Mouse (Mus musculus) embryo, embryonic 9.5 days (tissue): Measurements from ENCODE around the gene Ccdc42.

Experiments
- DNase-seq: peaks from one replicate; pipeline ENCODE4 v3.0.0-alpha.2; 2017; ENCODE audit errors: extremely low spot score

The Ccdc42 gene

GRCm38 (mm10) chr11:68586721-68587120 lies at the start of gene Ccdc42:
TSS of gene Ccdc42 (plus strand) at chr11:68587021.
- no peak for DNase-seq

- DNase-seq = no peak
These were observed 47.2 kb upstream of the Ccdc42 start for GRCm38 (mm10) chr11:68539621-68540020.

- peak; percentile 50 for DNase-seq
These were observed 42.3 kb upstream of the Ccdc42 start for GRCm38 (mm10) chr11:68544554-68544953.

DNA sequence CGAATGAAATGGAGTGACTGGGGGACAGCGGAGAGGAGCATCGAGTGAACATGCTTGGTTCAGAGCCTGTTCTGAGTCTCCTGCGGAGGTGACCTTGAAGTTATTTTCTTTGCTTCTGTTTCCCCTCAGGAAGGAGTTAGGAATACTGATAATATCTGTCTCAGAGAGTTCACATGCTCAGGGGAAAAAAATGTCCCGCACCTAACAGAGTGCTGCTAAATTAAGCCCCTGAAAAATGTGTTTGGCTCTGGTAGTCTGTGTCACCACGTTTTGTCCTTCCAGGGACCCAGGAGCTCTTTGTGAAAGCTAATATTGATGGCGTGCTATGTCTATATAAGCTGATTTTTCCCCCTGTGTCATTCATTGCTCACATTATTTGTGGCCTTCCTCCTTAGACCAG lies 41.6 kb upstream of the Ccdc42 start:
- no peak for DNase-seq

DNA sequence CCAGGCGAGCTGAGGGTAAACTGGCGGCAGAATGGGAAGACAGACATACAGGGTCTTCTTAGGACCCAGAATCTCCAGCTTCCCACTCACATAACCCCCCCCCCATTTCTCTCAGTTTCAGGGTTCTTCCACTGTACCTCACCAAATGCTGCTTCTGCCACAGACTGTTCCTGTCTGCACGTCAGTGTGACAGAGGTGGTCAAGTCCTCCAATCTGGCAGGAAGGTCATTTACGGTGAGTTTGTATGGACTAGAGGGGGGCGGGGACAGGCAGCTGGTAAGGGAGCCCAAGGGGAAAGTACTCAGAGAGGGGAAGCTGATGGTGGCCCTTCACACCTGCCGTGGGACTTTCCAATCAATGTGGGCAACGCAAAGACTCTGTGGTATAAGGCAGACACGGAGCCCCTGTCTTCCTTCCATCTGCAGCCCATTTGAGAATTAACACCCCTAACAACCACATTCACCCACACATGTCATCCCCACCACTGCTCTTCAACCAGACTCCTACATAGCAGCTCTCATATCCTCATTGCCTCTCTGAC lies 41.1 kb upstream of the Ccdc42 start:
- DNase-seq = no peak

- DNase-seq = no peak
These were observed 39.3 kb upstream of the Ccdc42 start for GRCm38 (mm10) chr11:68547484-68547883.

DNA sequence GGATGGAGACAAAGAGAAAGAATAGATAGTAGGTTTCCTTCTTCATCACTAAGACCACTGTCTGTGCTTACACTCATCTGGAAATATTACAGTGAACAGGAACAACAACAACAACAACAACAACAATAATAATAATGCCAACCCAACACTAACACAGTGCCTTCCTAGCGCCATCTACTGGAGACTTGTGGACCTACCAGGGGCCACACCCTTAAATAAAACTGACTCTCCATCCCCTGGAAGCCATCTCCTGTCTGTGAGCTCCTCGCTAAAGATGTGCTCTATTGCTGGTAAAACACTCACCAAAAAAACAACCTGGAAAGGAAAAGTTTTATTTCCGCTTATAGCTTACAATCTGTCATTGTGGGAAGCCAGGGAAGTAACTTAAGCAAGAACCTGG lies 37.2 kb upstream of the Ccdc42 start:
- no peak for DNase-seq

DNA sequence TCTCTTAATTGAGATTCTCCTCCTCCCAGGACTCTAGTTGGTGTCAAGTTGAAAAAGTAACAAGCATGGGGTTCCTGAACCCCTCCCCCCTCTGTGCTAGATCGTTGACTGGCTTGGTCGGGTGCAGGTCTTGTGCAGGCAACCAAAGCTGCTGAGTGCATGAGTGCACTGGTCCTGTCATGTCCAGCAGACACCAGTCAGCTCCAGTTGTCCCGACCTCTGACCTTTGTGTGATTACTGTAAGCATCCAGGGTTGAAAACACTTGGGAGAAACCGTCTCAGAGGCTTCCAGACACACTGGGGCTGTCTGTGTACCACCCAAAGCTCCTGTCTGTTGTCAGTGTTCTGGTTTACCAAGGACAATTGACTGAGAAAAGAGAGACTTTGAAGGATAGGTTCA lies 36.5 kb upstream of the Ccdc42 start:
- no peak for DNase-seq

- peak; percentile 42 for DNase-seq
These were observed 32.8 kb upstream of the Ccdc42 start for GRCm38 (mm10) chr11:68553981-68554471.

DNA sequence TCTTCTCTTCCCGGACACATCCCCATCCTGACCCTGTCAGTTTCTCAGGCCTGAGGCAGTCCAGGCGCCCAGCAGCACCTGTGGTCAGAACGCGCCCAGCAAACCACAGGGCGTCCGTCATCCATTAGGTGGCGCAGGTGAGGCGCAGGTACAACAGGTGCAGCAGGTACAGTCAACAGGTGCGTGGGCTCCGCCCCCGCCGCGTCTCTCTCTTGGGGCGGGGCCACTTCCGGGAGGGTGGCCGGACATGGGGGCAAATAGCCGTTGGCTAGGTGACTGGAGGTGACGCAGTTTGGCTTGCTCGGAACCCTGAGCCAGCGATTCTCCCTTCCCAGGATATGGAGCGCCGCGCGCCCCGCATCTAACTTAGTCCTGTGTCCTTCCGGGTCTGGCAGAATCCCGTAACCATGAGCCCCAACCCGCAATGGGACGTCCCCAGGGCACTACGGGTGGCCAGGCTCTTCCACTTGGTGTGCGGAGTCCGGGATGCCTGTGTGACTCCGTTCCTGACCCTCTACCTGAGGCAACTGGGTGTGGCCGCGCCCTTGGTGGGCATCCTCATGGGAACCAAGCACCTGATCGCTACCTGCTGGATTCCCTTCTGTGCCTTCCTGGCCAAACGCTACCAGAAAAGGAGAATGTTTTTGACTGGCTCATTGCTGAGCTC lies 30.8 kb upstream of the Ccdc42 start, which contains the start of gene Mfsd6l:
Gene Mfsd6l (plus strand): TSS at position 269 of the 667 bp plus-strand sequence.
- DNase-seq = peak; percentile 30

- no peak for DNase-seq
These were observed 27.3 kb upstream of the Ccdc42 start for GRCm38 (mm10) chr11:68559546-68559945.

- DNase-seq = no peak
These were observed 24.6 kb upstream of the Ccdc42 start for GRCm38 (mm10) chr11:68561957-68562950.

DNA sequence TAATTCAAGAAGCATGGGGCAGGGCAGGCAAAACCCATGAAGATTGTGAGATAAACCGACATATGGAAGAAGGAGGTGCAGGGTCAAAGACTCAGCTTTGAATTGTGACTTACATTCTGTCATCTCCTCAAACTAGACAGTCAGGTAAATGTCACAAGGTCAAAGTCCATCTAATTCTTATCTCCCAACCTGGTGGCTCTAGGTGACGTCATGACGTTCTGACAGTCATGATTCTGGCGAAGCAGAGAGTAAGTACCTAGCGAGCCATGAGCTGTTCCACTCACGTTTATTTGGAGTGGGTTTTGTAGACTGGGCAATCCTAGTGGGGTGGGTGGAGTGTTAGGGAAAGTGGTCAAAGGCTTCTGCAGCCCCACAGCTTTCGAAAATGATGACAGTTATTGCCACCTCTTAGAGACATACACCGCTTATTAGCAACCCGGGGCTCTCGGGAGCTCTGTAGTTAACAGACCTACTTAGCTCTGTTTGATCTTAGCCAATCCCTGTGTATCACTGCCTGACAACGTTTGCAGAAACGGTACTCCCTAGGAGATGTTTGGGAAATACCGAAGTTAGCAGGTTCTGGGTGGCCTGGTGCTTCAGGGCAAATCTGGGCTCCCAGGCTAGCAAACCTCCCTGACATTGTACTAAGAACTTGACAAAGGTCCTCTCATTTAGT lies 22.3 kb upstream of the Ccdc42 start:
- DNase-seq = no peak

GRCm38 (mm10) chr11:68565032-68565429 lies 21.8 kb upstream of the Ccdc42 start:
- DNase-seq = no peak

GRCm38 (mm10) chr11:68566447-68567059 lies 20.3 kb upstream of the Ccdc42 start:
- peak; percentile 71 for DNase-seq

DNA sequence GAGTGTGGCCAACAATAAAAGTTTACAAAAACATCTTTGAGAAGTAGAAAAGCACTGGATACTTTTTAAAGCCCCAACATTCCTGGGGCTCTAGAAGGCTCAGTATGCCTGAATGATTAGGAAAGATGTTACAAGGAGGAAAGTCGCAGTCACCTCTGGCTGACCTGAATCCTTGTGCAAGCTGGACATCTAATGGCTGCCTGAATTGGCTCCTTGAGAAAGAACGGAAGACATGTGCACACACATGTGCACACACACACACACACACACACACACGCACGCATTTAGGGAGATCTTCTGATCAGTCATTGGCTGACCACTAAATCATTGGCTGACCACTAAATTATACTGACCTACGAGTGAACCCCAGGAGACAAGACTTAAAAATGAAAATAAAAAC lies 16.0 kb upstream of the Ccdc42 start:
- no peak for DNase-seq

DNA sequence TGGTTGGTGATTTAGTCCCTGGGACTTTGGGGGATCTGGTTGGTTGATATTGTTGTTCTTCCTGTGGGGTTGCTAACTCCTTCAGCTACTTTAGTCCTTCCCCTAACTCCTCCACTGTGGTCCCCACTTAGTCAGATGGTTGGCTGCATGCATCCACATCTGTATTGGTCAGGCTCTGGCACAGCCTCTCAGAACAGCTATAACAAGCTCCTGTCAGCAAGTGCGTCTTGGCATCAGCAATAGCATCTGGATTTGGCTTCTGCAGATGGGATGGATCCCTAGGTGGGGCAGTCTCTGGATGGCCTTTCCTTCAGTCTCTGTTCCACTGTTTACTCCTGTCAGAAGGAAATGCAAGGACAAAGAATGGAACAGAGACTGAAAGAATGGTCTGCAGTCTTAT lies 9.7 kb upstream of the Ccdc42 start:
- DNase-seq = no peak

GRCm38 (mm10) chr11:68579462-68579881 lies 7.3 kb upstream of the Ccdc42 start:
- peak; percentile 56 for DNase-seq

- DNase-seq = no peak
These were observed 6.3 kb upstream of the Ccdc42 start for GRCm38 (mm10) chr11:68580566-68580965.

DNA sequence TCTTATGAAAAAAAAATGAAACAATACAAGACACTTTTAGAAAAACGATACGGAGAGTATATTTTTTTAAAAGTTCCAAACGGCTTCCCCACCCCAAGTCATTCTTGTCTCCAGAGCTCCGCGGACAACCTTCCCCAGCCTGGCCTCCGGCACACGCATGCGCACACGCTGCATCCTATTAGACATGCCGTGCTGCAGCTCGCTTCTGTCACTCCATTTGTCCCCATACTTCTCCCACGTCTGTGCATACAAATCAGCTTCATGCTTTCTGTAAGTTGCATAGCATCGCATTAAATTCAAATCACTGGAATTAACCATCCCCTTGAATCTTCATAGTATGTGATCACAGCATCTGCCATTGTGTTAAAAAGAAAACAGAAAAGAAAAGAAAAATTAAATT lies 3.6 kb upstream of the Ccdc42 start:
- DNase-seq = no peak

DNA sequence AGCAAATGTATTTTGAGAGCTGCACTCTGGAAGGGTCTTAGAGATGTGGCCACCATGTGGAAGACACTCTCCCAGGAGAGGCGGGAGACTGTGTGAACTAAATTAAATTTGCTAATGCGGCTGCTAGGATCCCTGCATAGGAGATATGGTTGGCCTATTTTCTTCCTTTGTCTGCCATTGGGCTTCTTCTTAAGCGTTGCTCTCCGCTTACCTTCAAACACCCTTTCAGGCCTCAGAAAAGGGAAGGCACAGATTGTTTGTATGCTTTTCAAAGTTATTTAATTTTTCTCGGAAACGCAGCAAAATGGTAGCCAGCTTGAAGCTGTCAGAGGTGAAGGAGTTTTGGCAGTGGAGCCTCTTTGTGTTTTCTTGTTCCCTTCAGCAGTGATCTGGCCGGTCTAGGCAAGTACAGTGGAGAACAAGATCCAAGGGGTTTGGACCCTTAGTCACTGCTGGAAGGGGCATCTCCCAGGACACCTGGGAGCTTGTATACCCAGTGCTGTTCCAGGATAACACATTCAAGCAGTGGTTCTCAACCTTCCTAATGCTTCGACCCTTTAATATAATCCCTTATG lies 2.8 kb upstream of the Ccdc42 start:
- DNase-seq = no peak
